Mouse (Mus musculus) bone marrow macrophage, adult 2 months (primary cell): ENCODE measurements around the gene Stx4a.
"Not testable (repeated sequence)": the region's sequence is repeated elsewhere in the genome, so short reads cannot be mapped to it uniquely, and the experiment has no call there.

ENCODE experiments used
- CTCF ChIP-seq: IDR thresholded peaks from 2 replicates; pipeline ENCODE4 v1.5.1; 2012; ENCODE audit warnings: low read depth, mild to moderate bottlenecking, low read length, moderate library complexity
- POLR2A ChIP-seq: IDR thresholded peaks from 2 replicates; pipeline ENCODE4 v1.6.1; 2012; ENCODE audit warnings: mild to moderate bottlenecking, low read depth, low read length, borderline replicate concordance

GRCm38 (mm10) chr7:127837878-127838277 lies 13.8 kb downstream of the Stx4a start:
- TF ChIP-seq POLR2A, CTCF: not testable (repeated sequence)
